8 mouse cellular contexts compared by ENCODE assay signal in genomic region chr17:8807345-8807744, GRCm38 (mm10).
DNase-seq lines count a peak whose midpoint lies in the region.

No protein-coding gene starts in this region.

- no peaks in the 10 kb centered on the region for H3K9me3 ChIP-seq in heart, embryonic 10.5 days

- H3K36me3 ChIP-seq in heart, embryonic 10.5 days = no peaks in the 10 kb centered on the region

- DNase-seq in heart, postnatal 10 days = peak; percentile 34 to 47
- no peak for DNase-seq in heart, embryonic 10.5 days (ENCODE audit: low spot score)
- DNase-seq in 416B (ENCODE audit: low read depth) (peak; percentile 37), R1 (ENCODE audit: low read depth, low spot score) (peak; percentile 58)
- peak; percentile 50 for DNase-seq in kidney, postnatal 10 days
- DNase-seq in right cerebral cortex, adult 18-20 months = no peak
- DNase-seq in urinary bladder, postnatal 25 days (ENCODE audit: low spot score) = no peak
- DNase-seq in left cerebral cortex, postnatal 4 days = no peak

- H3K27me3 ChIP-seq in heart, embryonic 10.5 days (ENCODE audit: insufficient read depth, poor library complexity, severe bottlenecking) = peaks cover 85% of the 10 kb centered on the region

- 37% methylated on average over 3 of the region's 3 CpGs for WGBS in heart, embryonic 10.5 days

- peaks cover 8% of the 10 kb centered on the region for H3K4me1 ChIP-seq in heart, embryonic 10.5 days

- H3K27ac ChIP-seq in heart, embryonic 10.5 days = no peak overlapping the region

- no peak overlapping the region for H3K4me3 ChIP-seq in heart, embryonic 10.5 days

- intact Hi-C loops in heart, postnatal 10 days (cut with DNase I) = no loop called here
- intact Hi-C loops in left cerebral cortex, postnatal 4 days (cut with DNase I) = no loop called here

Comparison
In these comparisons a context has a peak if more than half of its experiments do, and no peak if none do; other contexts are left out.
1. DNase-seq: peak in heart, postnatal 10 days (2 of 2), 416B (single experiment), R1 (single experiment) and kidney, postnatal 10 days (single experiment); none in heart, embryonic 10.5 days (single experiment), right cerebral cortex, adult 18-20 months (single experiment), urinary bladder, postnatal 25 days (single experiment) and left cerebral cortex, postnatal 4 days (single experiment).